Mouse (Mus musculus): Measurements from ENCODE around the gene Rbm12.

GRCm38 (mm10) chr2:156091926-156092325 is 19.9 kb downstream of the Rbm12 start:
- TF ChIP-seq CTCF (conservative IDR thresholded peaks at IDR 0.05; ENCODE audit: insufficient read depth, insufficient read length, low read depth, low read length): no peak
- no peak for TF ChIP-seq POLR2A (IDR thresholded peaks at IDR 0.05; ENCODE audit: low read depth, low read length)
